ENCODE assay signal across 9 mouse cellular contexts in the genomic region with DNA sequence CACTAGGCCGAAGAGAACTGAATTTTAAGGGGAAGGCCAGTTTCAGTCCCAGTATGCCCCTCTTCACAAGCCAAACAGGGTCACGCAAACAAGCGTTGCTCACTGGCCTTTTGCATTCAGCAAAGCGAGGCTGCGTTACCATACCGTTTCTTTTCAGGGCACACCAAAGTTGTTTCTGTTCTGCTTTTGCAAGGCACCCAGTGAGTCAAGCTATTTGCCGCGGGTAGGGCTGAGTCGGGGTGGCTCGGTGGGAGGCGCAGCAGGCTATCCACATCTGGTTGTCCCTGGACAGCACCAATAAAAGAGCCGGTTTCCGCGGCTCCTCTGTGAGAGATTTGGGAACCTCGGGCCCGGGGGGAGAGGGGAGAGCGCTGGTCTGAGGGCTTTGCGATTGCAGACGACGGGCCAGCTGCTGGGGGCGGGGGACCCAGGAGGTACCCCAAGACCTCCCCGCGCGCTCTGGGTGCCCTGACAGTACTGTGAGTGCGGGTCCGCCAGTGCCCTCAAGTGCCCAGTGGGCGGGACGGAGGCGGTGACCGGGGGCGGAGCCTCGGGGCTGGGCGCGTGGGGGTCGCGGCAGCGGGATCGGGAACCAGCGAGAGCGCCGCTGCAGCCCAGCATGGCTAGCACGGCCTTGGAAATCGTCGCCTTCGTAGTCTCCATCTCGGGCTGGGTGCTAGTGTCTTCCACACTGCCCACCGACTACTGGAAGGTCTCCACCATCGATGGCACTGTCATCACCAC.
DNase-seq lines count a peak whose midpoint lies in the region; ATAC-seq and TF ChIP-seq lines count a peak whose summit lies in the region.
"Had no signal": no experiment of that assay in that cellular context is flagged by ENCODE, and none has a peak within 500 bp of the region (broad histone marks: within the 10 kb centered on the region; RNA-seq: fewer than 3 reads in every experiment).

No protein-coding gene starts in this region.

- no peak for TF ChIP-seq POLR2A in olfactory bulb, adult 2 months (IDR thresholded peaks at IDR 0.05; ENCODE audit: insufficient read depth, low read depth, low read length)

- ATAC-seq in embryonic facial prominence, embryonic 12.5 days (ENCODE audit: insufficient number of reproducible peaks, insufficient read depth, low FRiP score, low TSS enrichment) = 0 out of 2 replicates have a peak, but pooled peaks have one; percentile 43
- ATAC-seq in heart, embryonic 14.5 days (ENCODE audit: insufficient number of reproducible peaks, insufficient read depth, low FRiP score, low read depth) = no peak; the same call in 1 of the 2 replicates
- peak; percentile 58 for ATAC-seq in kidney, embryonic 16.5 days (ENCODE audit: low FRiP score, low TSS enrichment)
- ATAC-seq in lung, postnatal 0 days = peak; percentile 59
- ATAC-seq: Patski had no signal

- peaks cover 4% of the 10 kb centered on the region; the same call in 1 of the 2 replicates for H3K4me1 ChIP-seq in embryonic facial prominence, embryonic 12.5 days
- H3K4me1 ChIP-seq in heart, embryonic 14.5 days (ENCODE audit: control insufficient read depth in 2 of 2, insufficient read depth in 2 of 2, low read length in 2 of 2) = 0 out of 4 replicates have a peak, but pooled peaks cover 3 to 14% of the 10 kb centered on the region in 2 experiments
- peaks cover 11% of the 10 kb centered on the region for H3K4me1 ChIP-seq in kidney, embryonic 16.5 days (ENCODE audit: insufficient read depth, low read length)
- H3K4me1 ChIP-seq in lung, postnatal 0 days (ENCODE audit: insufficient read depth, low read depth, low read length) = peaks cover 6% of the 10 kb centered on the region; the same call in 1 of the 2 replicates
- H3K4me1 ChIP-seq in olfactory bulb, adult 2 months (ENCODE audit: control insufficient read depth, insufficient read depth, low read length) = peaks cover 12% of the 10 kb centered on the region

- peaks cover 24% of the 10 kb centered on the region for H3K27me3 ChIP-seq in embryonic facial prominence, embryonic 12.5 days
- peaks cover 24% of the 10 kb centered on the region for H3K27me3 ChIP-seq in heart, embryonic 14.5 days (ENCODE audit: control insufficient read depth, insufficient read depth, low read length)
- 0 out of 2 replicates have a peak, but pooled peaks cover 4% of the 10 kb centered on the region for H3K27me3 ChIP-seq in kidney, embryonic 16.5 days (ENCODE audit: insufficient read depth, low read length)
- no peaks in the 10 kb centered on the region for H3K27me3 ChIP-seq in lung, postnatal 0 days (replicated peaks; ENCODE audit: insufficient read depth, low read length)
- H3K27me3 ChIP-seq: Patski had no signal

- no peak for TF ChIP-seq CTCF in left cerebral cortex, adult 2 months (IDR thresholded peaks at IDR 0.05)
- TF ChIP-seq CTCF in lung, postnatal 0 days (IDR thresholded peaks at IDR 0.05) = no peak
- no peak for TF ChIP-seq CTCF in olfactory bulb, adult 2 months (IDR thresholded peaks at IDR 0.05; ENCODE audit: insufficient read depth, low read depth, low read length)

- 1% methylated on average over 48 of the region's 48 CpGs for WGBS in embryonic facial prominence, embryonic 12.5 days
- 1% methylated on average over 47 of the region's 48 CpGs for WGBS in heart, embryonic 14.5 days
- WGBS in kidney, embryonic 16.5 days = 3% methylated on average over 45 of the region's 48 CpGs
- 3% methylated on average over 38 of the region's 48 CpGs for WGBS in lung, postnatal 0 days
- 6% methylated on average over 48 of the region's 48 CpGs for WGBS in olfactory bulb, adult 2 months

- H3K9me3 ChIP-seq in embryonic facial prominence, embryonic 12.5 days = no peaks in the 10 kb centered on the region
- H3K9me3 ChIP-seq in heart, embryonic 14.5 days (ENCODE audit: control insufficient read depth, low read length) = no peaks in the 10 kb centered on the region
- H3K9me3 ChIP-seq in kidney, embryonic 16.5 days (ENCODE audit: low read length) = no peaks in the 10 kb centered on the region
- no peaks in the 10 kb centered on the region for H3K9me3 ChIP-seq in lung, postnatal 0 days (ENCODE audit: low read length)

- H3K4me2 ChIP-seq in embryonic facial prominence, embryonic 12.5 days (replicated peaks) = peak overlapping the region; percentile 96
- H3K4me2 ChIP-seq in heart, embryonic 14.5 days (ENCODE audit: low read length) = peak overlapping the region; percentile 99
- peak overlapping the region; percentile 96 for H3K4me2 ChIP-seq in kidney, embryonic 16.5 days (replicated peaks; ENCODE audit: low read depth, low read length)
- peak overlapping the region; percentile 93 for H3K4me2 ChIP-seq in lung, postnatal 0 days (replicated peaks; ENCODE audit: low read depth, low read length)

- DNase-seq in left cerebral cortex, adult 2 months (ENCODE audit: extremely low spot score in 1 of 2, low spot score in 2 of 2) = peak; percentile 45 to 59
- DNase-seq in left cerebral cortex, adult 9 months (ENCODE audit: low spot score in 2 of 2) = no peak
- DNase-seq in lung, postnatal 0 days (ENCODE audit: low spot score) = peak; percentile 77
- peak; percentile 26 for DNase-seq in thymus, postnatal 0 days (ENCODE audit: low spot score)

- intact Hi-C loops in left cerebral cortex, adult 2 months (cut with DNase I) = loop anchor here (5.0 kb wide), 1 partner anchor 622 kb away; no protein-coding TSS in a partner anchor

- H3K4me3 ChIP-seq in left cerebral cortex, adult 2 months = peak overlapping the region; percentile 39
- H3K4me3 ChIP-seq in embryonic facial prominence, embryonic 12.5 days = peak overlapping the region; percentile 50
- H3K4me3 ChIP-seq in heart, embryonic 14.5 days (ENCODE audit: control insufficient read depth in 1 of 2, insufficient read depth in 1 of 2, low read depth in 1 of 2, low read length in 2 of 2) = peak overlapping the region; percentile 49 to 60
- peak overlapping the region; percentile 57 for H3K4me3 ChIP-seq in kidney, embryonic 16.5 days (ENCODE audit: low read length)
- H3K4me3 ChIP-seq in lung, postnatal 0 days (ENCODE audit: low read depth, low read length) = peak overlapping the region; percentile 58
- peak overlapping the region; percentile 40 for H3K4me3 ChIP-seq in olfactory bulb, adult 2 months (ENCODE audit: insufficient read depth, low read depth, low read length)

- no peaks in the 10 kb centered on the region for H3K36me3 ChIP-seq in embryonic facial prominence, embryonic 12.5 days
- H3K36me3 ChIP-seq in heart, embryonic 14.5 days (ENCODE audit: control insufficient read depth, insufficient read depth, low read length) = no peaks in the 10 kb centered on the region
- no peaks in the 10 kb centered on the region for H3K36me3 ChIP-seq in kidney, embryonic 16.5 days (ENCODE audit: insufficient read depth, low read length)
- H3K36me3 ChIP-seq in lung, postnatal 0 days (ENCODE audit: insufficient read depth, low read length) = no peaks in the 10 kb centered on the region

- peak overlapping the region; percentile 55 for H3K27ac ChIP-seq in left cerebral cortex, adult 2 months
- H3K27ac ChIP-seq in embryonic facial prominence, embryonic 12.5 days = no peak overlapping the region
- no peak overlapping the region for H3K27ac ChIP-seq in heart, embryonic 14.5 days (replicated peaks in 1 of 2; ENCODE audit: control insufficient read depth in 1 of 2, insufficient read depth in 1 of 2, low read depth in 2 of 2, low read length in 2 of 2)
- H3K27ac ChIP-seq in kidney, embryonic 16.5 days (ENCODE audit: low read length) = no peak overlapping the region
- peak overlapping the region; percentile 77 for H3K27ac ChIP-seq in lung, postnatal 0 days (ENCODE audit: low read length)
- no peak overlapping the region for H3K27ac ChIP-seq in olfactory bulb, adult 2 months (ENCODE audit: insufficient read depth, low read depth, low read length)

- H3K9ac ChIP-seq in embryonic facial prominence, embryonic 12.5 days = peak overlapping the region; percentile 47
- H3K9ac ChIP-seq in heart, embryonic 14.5 days (ENCODE audit: low read length) = peak overlapping the region; percentile 55
- H3K9ac ChIP-seq in kidney, embryonic 16.5 days (replicated peaks; ENCODE audit: low read length) = peak overlapping the region; percentile 56
- H3K9ac ChIP-seq in lung, postnatal 0 days (replicated peaks; ENCODE audit: low read depth) = peak overlapping the region; percentile 55

- TF ChIP-seq EP300 in lung, postnatal 0 days (IDR thresholded peaks at IDR 0.05) = no peak

Comparison
In these comparisons a context has a peak if more than half of its experiments do, and no peak if none do; other contexts are left out.
1. DNase-seq: peak in left cerebral cortex, adult 2 months (2 of 2), lung, postnatal 0 days (single experiment) and thymus, postnatal 0 days (single experiment); none in left cerebral cortex, adult 9 months (0 of 2).
2. H3K27ac ChIP-seq: peak in left cerebral cortex, adult 2 months (single experiment) and lung, postnatal 0 days (single experiment); none in embryonic facial prominence, embryonic 12.5 days (single experiment), heart, embryonic 14.5 days (0 of 2), kidney, embryonic 16.5 days (single experiment) and olfactory bulb, adult 2 months (single experiment).
3. Peak in every context shown above with its lines, with median percentiles within 50 percentile points of each other: H3K4me3 ChIP-seq, H3K4me2 ChIP-seq and H3K9ac ChIP-seq.